Mouse (Mus musculus) heart, embryonic 14.5 days (tissue): ENCODE results near the gene Mff. TPM values are rescaled to one million over a fixed set of nuclear protein-coding genes. Genes with fewer than 3 reads are reported as not detected.
A peak's percentile ranks its signal among the peaks of the same experiment; 100 is the strongest.

Experiments
- ATAC-seq: fragments of 200-750 bp; cut with Nextera tagmentation; 2 replicates; pipeline ENCODE4 v1.8.0; 2017; ENCODE audit warnings: low read depth, moderate TSS enrichment; ENCODE audit not compliant: insufficient number of reproducible peaks, insufficient read depth, low FRiP score
- H3K27ac ChIP-seq, 2 experiments: fragments of 200-500 bp in 1 of 2; fragments of 300-500 bp in 1 of 2; sonication (generic) in 1 of 2; replicated peaks in 1 of 2; 2 replicates each; pipeline ENCODE4 v1.5.1; 2012 to 2014; ENCODE audit warnings: low read depth in 2 of 2, low read length in 2 of 2, control low read depth in 1 of 2, mild to moderate bottlenecking in 1 of 2, mixed read lengths in 1 of 2; ENCODE audit not compliant: control insufficient read depth in 1 of 2, insufficient read depth in 1 of 2
- H3K27me3 ChIP-seq: fragments of 300-500 bp; sonication (generic); 2 replicates; pipeline ENCODE4 v1.6.1; 2014; ENCODE audit warnings: mild to moderate bottlenecking, low read length, control low read depth; ENCODE audit not compliant: control insufficient read depth, insufficient read depth
- H3K36me3 ChIP-seq: fragments of 300-500 bp; sonication (generic); 2 replicates; pipeline ENCODE4 v1.6.1; 2014; ENCODE audit warnings: mild to moderate bottlenecking, control low read depth, low read length, mixed read lengths; ENCODE audit not compliant: control insufficient read depth, insufficient read depth
- H3K4me1 ChIP-seq, 2 experiments: fragments of 200-500 bp in 1 of 2; fragments of 300-500 bp in 1 of 2; sonication (generic) in 1 of 2; 2 replicates each; pipeline ENCODE4 v1.6.1; 2012 to 2014; ENCODE audit warnings: low read length in 2 of 2, control low read depth in 1 of 2, mixed read lengths in 1 of 2; ENCODE audit not compliant: control insufficient read depth in 2 of 2, insufficient read depth in 2 of 2
- H3K4me2 ChIP-seq: fragments of 300-500 bp; sonication (generic); 2 replicates; pipeline ENCODE4 v1.6.1; 2014; ENCODE audit warnings: mild to moderate bottlenecking, low read length
- H3K4me3 ChIP-seq, 2 experiments: fragments of 200-500 bp in 1 of 2; fragments of 300-500 bp in 1 of 2; sonication (generic) in 1 of 2; 2 replicates each; pipeline ENCODE4 v1.5.1; 2012 to 2014; ENCODE audit warnings: low read length in 2 of 2, mild to moderate bottlenecking in 2 of 2, control low read depth in 1 of 2, low read depth in 1 of 2, moderate library complexity in 1 of 2; ENCODE audit not compliant: control insufficient read depth in 1 of 2, insufficient read depth in 1 of 2
- H3K9ac ChIP-seq: fragments of 300-500 bp; sonication (generic); 2 replicates; pipeline ENCODE4 v1.6.1; 2014; ENCODE audit warnings: mild to moderate bottlenecking, low read length
- H3K9me3 ChIP-seq: fragments of 300-500 bp; sonication (generic); 2 replicates; pipeline ENCODE4 v1.6.1; 2016; ENCODE audit warnings: low read length, control low read depth; ENCODE audit not compliant: control insufficient read depth
- WGBS: fragments of 180-500 bp; shearing (Covaris S2); extraction: QIAGEN DNeasy Blood & Tissue Kit; methylation state at CpG from one replicate; pipeline ENCODE4 v1.1.7; 2014; 5-methylcytosine and 5-hydroxymethylcytosine counted together
- polyA plus RNA-seq: library from polyadenylated mRNA; unstranded; fragments of >200 nt; fragmentation: Nextera tagmentation; extraction: Ambion mirVana; gene quantifications from 2 replicates; pipeline ENCODE4 v1.2.1, GENCODE M21; 2014

Mff gene
- polyA plus RNA-seq, result 246 and 266 TPM in 2 replicates

GRCm38 (mm10) chr1:82724339-82725025, at the start of gene Mff:
Gene Mff (plus strand): TSS chr1:82724890.
- Histone ChIP-seq H3K36me3 (peaks cover 23% of the 10 kb centered on the region), H3K4me1 (peaks cover 0 to 11% of the 10 kb centered on the region in 2 experiments; a peak in 3 of 4 replicates), H3K27me3 (peaks cover 10% of the 10 kb centered on the region; the same call in 1 of the 2 replicates), H3K4me3 (peak within 1 kb of the TSS; percentile 73 to 81), H3K27ac (peak within 1 kb of the TSS; percentile 57 to 84), H3K9me3 (no peaks in the 10 kb centered on the region), H3K9ac (peak within 1 kb of the TSS; percentile 97), H3K4me2 (peak within 1 kb of the TSS; percentile 88)
- WGBS, result 10% methylated on average over 38 of the region's 38 CpGs
- peak; percentile 99 for ATAC-seq

GRCm38 (mm10) chr1:82686328-82686727, 38.4 kb upstream of the Mff start:
- WGBS, result 45% methylated on average over 5 of the region's 5 CpGs
- Histone ChIP-seq H3K4me3 (no peak overlapping the region), H3K4me1 (no peaks in the 10 kb centered on the region), H3K27me3 (no peaks in the 10 kb centered on the region), H3K36me3 (no peaks in the 10 kb centered on the region), H3K9ac (no peak overlapping the region), H3K4me2 (no peak overlapping the region), H3K9me3 (no peaks in the 10 kb centered on the region), H3K27ac (no peak overlapping the region)
- ATAC-seq, result no peak

GRCm38 (mm10) chr1:82686866-82687265, 37.8 kb upstream of the Mff start:
- Histone ChIP-seq H3K4me2 (no peak overlapping the region), H3K27ac (no peak overlapping the region), H3K36me3 (no peaks in the 10 kb centered on the region), H3K4me1 (no peaks in the 10 kb centered on the region), H3K9ac (no peak overlapping the region), H3K4me3 (no peak overlapping the region), H3K9me3 (no peaks in the 10 kb centered on the region), H3K27me3 (no peaks in the 10 kb centered on the region)
- WGBS, result 77% methylated on average over 2 of the region's 2 CpGs
- no peak for ATAC-seq

GRCm38 (mm10) chr1:82687931-82688330, 36.8 kb upstream of the Mff start:
- Histone ChIP-seq H3K4me3 (no peak overlapping the region), H3K27me3 (no peaks in the 10 kb centered on the region), H3K4me1 (no peaks in the 10 kb centered on the region), H3K27ac (no peak overlapping the region), H3K4me2 (no peak overlapping the region), H3K36me3 (no peaks in the 10 kb centered on the region), H3K9me3 (no peaks in the 10 kb centered on the region), H3K9ac (no peak overlapping the region)
- no peak for ATAC-seq
- WGBS, result 78% methylated on average over 6 of the region's 6 CpGs

- no peak overlapping the region for H3K4me2 ChIP-seq
- no peak overlapping the region for H3K27ac ChIP-seq
- H3K4me1 ChIP-seq, result no peaks in the 10 kb centered on the region
- H3K9me3 ChIP-seq, result no peaks in the 10 kb centered on the region
- H3K27me3 ChIP-seq, result no peaks in the 10 kb centered on the region
- ATAC-seq, result no peak
- H3K9ac ChIP-seq, result no peak overlapping the region
- H3K4me3 ChIP-seq, result no peak overlapping the region
- WGBS, result 45% methylated on average over 3 of the region's 3 CpGs
- H3K36me3 ChIP-seq, result no peaks in the 10 kb centered on the region
Measured at GRCm38 (mm10) chr1:82695915-82696314, 28.8 kb upstream of the Mff start.

GRCm38 (mm10) chr1:82717816-82718512, 6.7 kb upstream of the Mff start:
- Histone ChIP-seq H3K4me3 (no peak overlapping the region), H3K27ac (no peak overlapping the region), H3K9ac (no peak overlapping the region), H3K27me3 (peaks cover 4% of the 10 kb centered on the region; the same call in 1 of the 2 replicates), H3K9me3 (no peaks in the 10 kb centered on the region), H3K36me3 (no peaks in the 10 kb centered on the region), H3K4me2 (no peak overlapping the region), H3K4me1 (no peaks in the 10 kb centered on the region)
- 49% methylated on average over 9 of the region's 9 CpGs for WGBS
- no peak for ATAC-seq

GRCm38 (mm10) chr1:82725026-82725874, 560 bp downstream of the Mff start:
- 1% methylated on average over 37 of the region's 37 CpGs for WGBS
- peaks cover 0 to 11% of the 10 kb centered on the region in 2 experiments; a peak in 3 of 4 replicates for H3K4me1 ChIP-seq
- no peaks in the 10 kb centered on the region for H3K9me3 ChIP-seq

More at GRCm38 (mm10) chr1:82725026-82725874, 560 bp downstream of the Mff start:
- peak overlapping the region; percentile 88 for H3K4me2 ChIP-seq
- peak overlapping the region; percentile 97 for H3K9ac ChIP-seq
- H3K36me3 ChIP-seq, result peaks cover 31% of the 10 kb centered on the region
- ATAC-seq, result peak; percentile 94
- H3K27me3 ChIP-seq, result peaks cover 10% of the 10 kb centered on the region; the same call in 1 of the 2 replicates
- H3K4me3 ChIP-seq, result peak overlapping the region; percentile 73 to 81
- peak overlapping the region; percentile 57 to 84 for H3K27ac ChIP-seq
